Mouse (Mus musculus): Measurements from ENCODE around the gene Plac1.
"Not testable (repeated sequence)": the region's sequence is repeated elsewhere in the genome, so short reads cannot be mapped to it uniquely, and the experiment has no call there.

Plac1 gene

DNA sequence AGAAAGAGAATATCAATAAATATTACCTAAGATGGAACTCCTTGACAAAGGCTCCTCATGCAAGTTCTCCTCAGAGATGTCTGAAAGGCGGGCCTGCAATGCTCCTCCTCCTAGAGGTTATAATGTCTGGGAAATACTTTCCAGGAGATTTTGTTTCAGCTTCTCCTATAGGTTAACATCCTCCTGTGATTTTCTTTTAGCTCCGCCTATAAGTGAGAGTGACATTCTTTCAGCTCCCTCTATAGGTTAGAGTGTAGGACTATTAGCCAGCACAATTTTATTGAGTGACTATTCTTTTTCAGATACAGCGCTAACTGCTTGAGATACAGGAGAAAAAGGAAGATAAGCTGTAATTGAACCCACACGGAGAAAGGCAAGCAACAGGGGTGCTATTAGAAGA lies at the start of gene Plac1:
TSS of gene Plac1 (minus strand) at position 101 of the 400 bp plus-strand sequence.
- no peak for DNase-seq (ENCODE audit: low spot score)

- DNase-seq (ENCODE audit: low spot score): no peak
Observed at GRCm38 (mm10) chrX:53287924-53288323, 48.0 kb upstream of the Plac1 start.

DNA sequence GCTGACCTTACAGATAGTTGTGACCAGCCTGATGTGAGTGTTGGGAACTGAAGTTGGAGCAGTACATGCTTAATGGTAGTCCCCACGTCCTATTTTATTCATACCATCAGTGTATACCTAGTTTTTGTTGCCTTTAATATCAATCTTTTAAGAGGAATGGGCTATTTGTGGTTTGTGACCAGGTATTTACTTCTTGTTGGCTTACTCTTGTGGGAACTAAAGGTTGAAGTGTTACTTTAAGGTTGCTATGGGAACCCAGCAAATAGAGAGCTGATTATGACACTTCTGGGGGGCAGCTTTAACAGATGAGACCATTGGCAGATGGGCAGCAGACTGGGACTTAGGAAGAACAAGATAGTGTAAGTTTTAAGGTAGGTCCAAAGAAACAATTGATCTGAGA lies 33.2 kb upstream of the Plac1 start, which contains the start of gene Fam122c:
TSS of gene Fam122c (plus strand) at position 301 of the 400 bp plus-strand sequence.
- DNase-seq (ENCODE audit: low spot score): no peak

GRCm38 (mm10) chrX:53271628-53272027 lies 31.7 kb upstream of the Plac1 start:
- DNase-seq (ENCODE audit: low spot score): not testable (repeated sequence)

DNA sequence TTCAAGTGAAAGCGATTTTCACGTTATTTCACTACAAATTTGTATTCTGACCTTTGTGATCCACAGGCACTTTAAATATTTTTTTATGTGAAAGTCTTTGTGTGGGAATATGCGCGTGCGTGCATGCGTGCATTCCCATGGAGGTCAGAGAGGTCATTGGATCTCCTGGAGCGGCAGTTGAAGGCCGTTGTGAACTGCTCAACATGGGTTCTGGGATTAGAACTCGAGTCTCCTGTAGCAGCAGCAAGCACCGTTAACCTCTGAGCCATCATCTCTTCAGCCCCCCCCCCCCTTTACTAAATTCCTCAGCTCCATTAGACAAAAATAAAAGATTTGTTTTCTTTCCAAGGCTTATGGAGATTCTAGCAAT lies 30.1 kb upstream of the Plac1 start:
- DNase-seq (ENCODE audit: low spot score): no peak

DNA sequence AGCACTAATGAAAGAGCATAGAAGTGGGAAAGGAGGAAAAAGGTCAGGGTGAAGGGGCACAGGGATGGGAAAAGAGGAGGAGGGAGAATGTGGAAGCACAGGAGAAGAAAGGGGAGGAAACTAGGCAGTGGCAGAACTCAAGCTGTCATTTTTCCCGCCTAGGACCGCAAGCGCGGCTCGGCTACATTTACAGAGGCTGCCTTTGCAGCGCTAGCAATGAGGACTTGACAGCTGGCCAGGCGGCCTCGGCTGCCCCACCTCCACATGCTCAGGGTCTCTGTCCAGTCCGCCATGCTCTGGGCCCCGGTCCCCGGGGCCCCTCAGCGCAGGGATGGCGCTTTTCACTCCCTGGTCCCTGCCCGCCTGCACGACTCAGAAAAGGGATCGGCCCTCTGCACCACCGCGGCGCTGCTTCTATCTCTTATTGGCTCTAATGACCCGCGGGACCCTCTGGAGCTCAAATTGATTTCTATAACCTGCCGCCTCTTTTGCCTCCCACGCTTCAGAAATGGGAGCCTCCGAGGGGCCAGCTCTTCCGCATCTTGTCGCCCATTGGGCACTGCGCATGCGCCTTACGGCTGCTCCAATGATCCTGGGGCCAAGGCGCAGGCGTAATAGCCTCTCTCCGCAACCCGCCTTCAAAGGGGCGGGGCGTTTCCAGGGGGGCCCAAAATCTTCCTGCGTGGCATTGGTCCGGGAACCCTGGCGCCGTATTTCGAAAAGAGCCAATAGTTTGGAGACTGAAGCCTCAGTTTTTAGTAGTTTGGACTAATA lies 29.6 kb upstream of the Plac1 start, which contains the start of gene Fam122b:
TSS of gene Fam122b (minus strand) at position 517 of the 774 bp plus-strand sequence.
- DNase-seq (ENCODE audit: low spot score): peak; percentile 54

- DNase-seq (ENCODE audit: low spot score): no peak
Observed at GRCm38 (mm10) chrX:53268856-53269255, 28.9 kb upstream of the Plac1 start.

DNA sequence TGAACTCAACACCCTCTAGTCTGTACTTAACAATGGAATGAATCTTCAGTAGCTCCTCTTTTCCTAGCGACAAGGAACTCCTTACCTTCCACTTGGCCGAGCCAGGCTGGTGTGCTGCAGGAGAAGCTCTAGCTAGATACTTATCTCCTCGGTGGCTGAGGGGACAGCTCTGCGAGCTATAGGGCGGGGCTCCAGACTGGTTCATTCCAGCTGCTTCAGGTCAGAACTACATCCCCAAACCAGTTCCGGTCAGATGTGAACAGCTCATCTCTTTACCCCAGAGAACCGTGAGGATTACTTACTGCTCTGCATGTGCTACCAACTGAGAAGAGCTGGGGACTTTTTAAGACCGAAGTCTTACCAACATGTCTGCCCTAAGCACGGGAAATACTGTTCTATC lies 26.3 kb upstream of the Plac1 start:
- DNase-seq (ENCODE audit: low spot score): no peak

DNA sequence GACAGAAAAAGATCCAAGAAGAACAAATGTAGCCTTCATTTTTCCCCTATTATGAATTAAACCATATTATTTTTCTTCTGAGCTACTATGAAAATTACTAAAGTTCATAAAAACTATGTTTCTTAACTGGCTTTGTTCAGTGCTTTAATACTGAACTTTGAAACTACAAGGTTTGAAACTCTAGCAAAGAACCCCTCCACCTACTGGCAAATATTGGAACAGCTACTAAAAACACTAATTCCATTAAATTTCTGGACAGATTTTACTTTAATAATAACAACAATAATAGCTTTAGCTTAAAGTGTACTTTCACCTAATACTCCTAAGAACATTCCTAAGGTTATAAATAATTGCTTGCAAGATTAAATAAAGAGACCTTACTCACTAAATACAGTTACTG lies 15.3 kb upstream of the Plac1 start:
- DNase-seq (ENCODE audit: low spot score): no peak

DNA sequence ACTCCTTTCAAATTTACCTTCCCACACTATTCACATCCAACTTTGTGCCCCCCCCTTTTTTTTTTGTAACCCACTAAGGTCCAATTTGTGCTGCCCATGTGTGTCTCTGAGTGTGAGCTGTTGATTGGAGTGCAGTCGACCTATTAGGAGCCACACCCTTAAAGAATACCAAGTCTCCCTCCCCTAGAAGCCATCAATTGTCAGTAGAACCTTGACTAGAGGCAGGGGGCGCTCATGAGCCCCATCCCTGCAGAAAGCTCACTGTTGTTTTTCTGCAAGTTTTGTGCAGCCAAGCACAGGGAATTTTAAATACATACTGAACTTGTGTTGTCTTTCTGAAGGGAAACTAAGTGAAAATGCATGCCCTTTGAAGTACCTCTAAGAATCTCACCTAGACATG lies 1.9 kb downstream of the Plac1 start:
- DNase-seq (ENCODE audit: low spot score): no peak

- no peak for DNase-seq (ENCODE audit: low spot score)
Observed at GRCm38 (mm10) chrX:53236404-53236803, 3.5 kb downstream of the Plac1 start.

DNA sequence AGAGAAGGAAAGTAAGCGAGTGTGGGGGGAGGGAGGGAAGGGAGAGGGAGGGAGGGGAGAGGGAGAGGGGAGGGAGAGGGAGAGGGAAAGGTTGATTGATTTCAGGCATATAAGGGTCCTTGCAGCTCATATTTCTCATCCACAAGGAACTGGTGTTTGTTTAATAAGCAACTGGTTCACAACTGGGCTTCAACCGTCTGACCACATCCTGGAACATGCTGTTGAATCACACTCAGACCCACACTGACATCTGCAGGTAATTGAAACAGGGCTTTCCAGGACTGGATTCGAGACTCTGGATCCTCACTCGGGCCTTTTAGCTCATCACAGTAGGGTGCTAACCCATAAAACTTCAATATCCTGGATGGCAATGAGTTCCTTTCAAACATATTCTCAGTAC lies 6.2 kb downstream of the Plac1 start:
- no peak for DNase-seq (ENCODE audit: low spot score)

- no peak for DNase-seq (ENCODE audit: low spot score)
Observed at GRCm38 (mm10) chrX:53231965-53232364, 7.9 kb downstream of the Plac1 start.

- DNase-seq (ENCODE audit: low spot score): no peak
Observed at GRCm38 (mm10) chrX:53224353-53224944, 15.5 kb downstream of the Plac1 start.

DNA sequence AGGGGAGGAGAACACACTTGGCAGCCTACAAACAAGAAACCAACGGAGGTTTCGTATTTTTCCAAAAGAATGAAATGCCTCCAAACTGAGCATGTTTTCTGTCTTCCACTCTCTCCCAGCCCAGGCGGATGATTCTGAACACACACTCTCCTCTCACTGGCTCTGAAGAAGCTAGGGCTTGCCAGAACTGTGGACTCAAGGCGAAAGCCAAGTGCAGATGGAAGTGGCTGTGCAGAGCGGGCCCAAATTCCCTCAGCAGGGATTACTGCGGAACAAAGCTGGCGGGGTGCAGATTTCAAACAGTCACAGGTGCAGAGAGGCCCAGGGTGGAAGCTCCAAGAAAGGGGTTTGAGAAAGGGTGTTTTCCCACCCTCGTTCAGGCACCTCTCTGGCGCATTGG lies 19.1 kb downstream of the Plac1 start:
- no peak for DNase-seq (ENCODE audit: low spot score)

- no peak for DNase-seq (ENCODE audit: low spot score)
Observed at GRCm38 (mm10) chrX:53214557-53215229, 25.2 kb downstream of the Plac1 start.

DNA sequence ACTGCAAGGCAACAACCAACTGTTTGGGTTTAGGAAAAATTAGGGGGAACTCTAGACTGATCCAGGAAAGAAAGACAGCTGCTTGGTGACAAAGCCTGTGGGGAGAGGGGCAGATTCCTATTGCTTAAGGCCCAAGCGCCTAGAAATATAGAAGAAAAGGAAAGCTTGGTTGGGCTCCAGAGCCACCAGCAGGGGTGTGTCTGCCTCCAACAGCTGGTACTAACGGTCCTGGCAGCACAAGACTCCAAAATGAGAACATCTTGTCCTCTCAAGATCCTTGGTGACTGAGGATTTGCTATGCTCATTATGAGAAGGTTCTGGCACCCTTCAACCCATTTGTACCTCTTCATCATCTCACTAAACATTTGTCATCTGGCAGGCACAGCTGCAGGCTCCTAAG lies 26.1 kb downstream of the Plac1 start:
- no peak for DNase-seq (ENCODE audit: low spot score)

- DNase-seq (ENCODE audit: low spot score): no peak
Observed at GRCm38 (mm10) chrX:53212485-53212884, 27.4 kb downstream of the Plac1 start.

GRCm38 (mm10) chrX:53211756-53212483 lies 28.0 kb downstream of the Plac1 start:
- DNase-seq (ENCODE audit: low spot score): no peak

DNA sequence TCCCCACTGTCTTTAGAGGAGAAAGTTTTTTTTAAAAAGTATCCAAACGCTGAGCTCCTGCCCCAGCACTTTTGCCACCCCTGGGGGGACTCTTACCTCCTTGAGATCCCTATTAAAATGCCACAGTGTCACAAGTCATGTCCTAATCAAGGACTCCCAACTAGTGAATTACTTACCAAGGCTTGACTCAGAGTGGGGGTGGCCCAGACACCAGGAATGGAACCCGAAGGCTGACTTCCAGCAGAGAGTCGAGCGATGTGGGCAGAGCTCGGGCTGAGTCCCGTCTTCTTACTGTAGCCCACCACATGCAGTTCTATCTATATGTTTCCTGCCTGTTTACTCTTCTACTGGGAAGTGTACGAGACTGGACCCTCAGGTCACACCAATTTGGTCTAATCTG lies 30.5 kb downstream of the Plac1 start:
- no peak for DNase-seq (ENCODE audit: low spot score)

GRCm38 (mm10) chrX:53204690-53205311 lies 35.1 kb downstream of the Plac1 start:
- no peak for DNase-seq (ENCODE audit: low spot score)

DNA sequence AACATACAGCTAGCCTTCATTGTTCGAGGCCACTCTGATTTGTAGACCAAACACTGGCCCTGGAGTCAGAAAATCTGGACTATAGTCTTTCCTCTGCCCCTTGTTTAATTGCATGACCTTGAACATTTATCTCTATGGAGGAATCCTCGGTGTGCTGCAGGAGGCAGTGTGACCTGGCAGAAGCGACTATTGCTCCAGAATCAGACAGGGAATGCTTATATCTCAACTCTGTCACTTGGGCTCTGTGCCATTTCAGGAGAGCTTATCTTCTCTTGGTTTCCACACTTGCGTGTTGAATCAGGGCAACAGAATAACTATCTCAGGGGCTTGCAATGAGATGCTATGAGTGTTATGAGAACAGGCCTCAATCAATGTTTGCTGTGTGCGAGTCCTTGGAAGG lies 38.3 kb downstream of the Plac1 start:
- no peak for DNase-seq (ENCODE audit: low spot score)
